Mouse (Mus musculus) limb, embryonic 12.5 days (tissue): ENCODE results near the gene Twnk. TPM values are rescaled to one million over a fixed set of nuclear protein-coding genes. Genes with fewer than 3 reads are reported as not detected.

Source experiments
- ATAC-seq: fragments of 200-750 bp; cut with Nextera tagmentation; 2 replicates; pipeline ENCODE4 v1.8.0; 2017; ENCODE audit warnings: low read depth, moderate TSS enrichment; ENCODE audit not compliant: insufficient number of reproducible peaks, insufficient read depth, low FRiP score, low TSS enrichment
- H3K27ac ChIP-seq: fragments of 300-500 bp; sonication (generic); 2 replicates; pipeline ENCODE4 v1.5.1; 2016; ENCODE audit warnings: mild to moderate bottlenecking, moderate library complexity
- H3K27me3 ChIP-seq: fragments of 300-500 bp; sonication (generic); 2 replicates; pipeline ENCODE4 v1.6.1; 2016; ENCODE audit warnings: mild to moderate bottlenecking, moderate library complexity
- H3K36me3 ChIP-seq: fragments of 300-500 bp; sonication (generic); 2 replicates; pipeline ENCODE4 v1.6.1; 2016; ENCODE audit warnings: mild to moderate bottlenecking, moderate library complexity
- H3K4me1 ChIP-seq: fragments of 300-500 bp; sonication (generic); replicated peaks from 2 replicates; pipeline ENCODE4 v1.6.1; 2016
- H3K4me2 ChIP-seq: fragments of 300-500 bp; sonication (generic); 2 replicates; pipeline ENCODE4 v1.6.1; 2016; ENCODE audit warnings: mild to moderate bottlenecking, moderate library complexity
- H3K4me3 ChIP-seq: fragments of 300-500 bp; sonication (generic); replicated peaks from 2 replicates; pipeline ENCODE4 v1.5.1; 2016; ENCODE audit warnings: mild to moderate bottlenecking
- H3K9ac ChIP-seq: fragments of 300-500 bp; sonication (generic); replicated peaks from 2 replicates; pipeline ENCODE4 v1.6.1; 2016; ENCODE audit warnings: mild to moderate bottlenecking, moderate library complexity
- H3K9me3 ChIP-seq: fragments of 300-500 bp; sonication (generic); 2 replicates; pipeline ENCODE4 v1.6.1; 2016; ENCODE audit warnings: mild to moderate bottlenecking, moderate library complexity
- WGBS: fragments of 180-500 bp; shearing (Covaris S2); methylation state at CpG from one replicate; pipeline ENCODE4 v1.1.7; 2016; 5-methylcytosine and 5-hydroxymethylcytosine counted together
- polyA plus RNA-seq: library from polyadenylated mRNA; unstranded; fragments of >200 nt; fragmentation: Nextera tagmentation; extraction: Ambion mirVana; gene quantifications from 2 replicates; pipeline ENCODE4 v1.2.1, GENCODE M21; 2016

Twnk gene
- polyA plus RNA-seq, 1 experiment from 2014 or later, result 27.8 TPM

DNA sequence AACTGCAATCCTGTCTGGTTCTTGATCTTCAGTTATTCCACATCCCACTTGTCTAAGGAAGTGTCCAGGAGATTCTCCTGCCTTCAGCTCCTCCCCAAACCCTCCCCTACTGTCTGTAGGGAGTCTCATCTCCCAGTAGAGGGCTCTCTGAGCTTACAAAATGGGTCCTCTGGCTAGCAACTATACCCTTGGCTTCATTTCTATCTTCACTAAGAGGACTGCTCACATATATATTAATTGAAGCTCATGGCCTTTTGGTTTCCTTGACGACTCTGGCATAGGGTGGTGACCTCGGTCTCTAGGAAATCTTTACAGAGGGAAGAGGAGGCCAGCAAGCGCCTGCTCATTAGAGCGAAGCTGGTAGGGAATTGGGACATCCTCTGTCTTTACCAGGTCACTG is 50.9 kb downstream of the Twnk start:
- H3K27me3 ChIP-seq, result no peaks in the 10 kb centered on the region
- H3K9ac ChIP-seq, result no peak overlapping the region
- ATAC-seq, result no peak
- peaks cover 22% of the 10 kb centered on the region for H3K4me1 ChIP-seq
- peak overlapping the region; percentile 63; the same call in 1 of the 2 replicates for H3K4me2 ChIP-seq
- H3K4me3 ChIP-seq, result no peak overlapping the region
- WGBS, result 52% methylated on average over 4 of the region's 4 CpGs
- H3K36me3 ChIP-seq, result peaks cover 37% of the 10 kb centered on the region
- peak overlapping the region; percentile 98; the same call in 1 of the 2 replicates for H3K27ac ChIP-seq
- H3K9me3 ChIP-seq, result no peaks in the 10 kb centered on the region

- Histone ChIP-seq H3K4me2 (peak overlapping the region; percentile 63), H3K36me3 (peaks cover 30% of the 10 kb centered on the region), H3K27ac (peak overlapping the region; percentile 98), H3K4me3 (peak overlapping the region; percentile 56), H3K9ac (peak overlapping the region; percentile 47), H3K9me3 (no peaks in the 10 kb centered on the region), H3K27me3 (no peaks in the 10 kb centered on the region), H3K4me1 (peaks cover 22% of the 10 kb centered on the region)
- no peak for ATAC-seq
- WGBS, result 77% methylated on average over 7 of the region's 7 CpGs
Observed at GRCm38 (mm10) chr19:45056908-45057698, 51.6 kb downstream of the Twnk start.

GRCm38 (mm10) chr19:45057724-45058112 is 52.3 kb downstream of the Twnk start:
- peak overlapping the region; percentile 47 for H3K9ac ChIP-seq
- peaks cover 24% of the 10 kb centered on the region for H3K36me3 ChIP-seq
- no peak for ATAC-seq
- H3K4me3 ChIP-seq, result peak overlapping the region; percentile 56
- H3K27me3 ChIP-seq, result no peaks in the 10 kb centered on the region; the same call in 1 of the 2 replicates
- H3K27ac ChIP-seq, result peak overlapping the region; percentile 98
- peak overlapping the region; percentile 63 for H3K4me2 ChIP-seq
- peaks cover 22% of the 10 kb centered on the region for H3K4me1 ChIP-seq
- 42% methylated on average over 7 of the region's 7 CpGs for WGBS
- no peaks in the 10 kb centered on the region for H3K9me3 ChIP-seq

- WGBS, result under 1% methylated on average over 34 of the region's 34 CpGs
- Histone ChIP-seq H3K4me2 (peak overlapping the region; percentile 63), H3K9me3 (no peaks in the 10 kb centered on the region), H3K27me3 (no peaks in the 10 kb centered on the region; the same call in 1 of the 2 replicates), H3K36me3 (peaks cover 18% of the 10 kb centered on the region), H3K4me3 (peak overlapping the region; percentile 56), H3K9ac (peak overlapping the region; percentile 81), H3K4me1 (peaks cover 22% of the 10 kb centered on the region), H3K27ac (peak overlapping the region; percentile 98)
- peak; percentile 96 for ATAC-seq
Observed at GRCm38 (mm10) chr19:45058113-45058839, 52.8 kb downstream of the Twnk start.

DNA sequence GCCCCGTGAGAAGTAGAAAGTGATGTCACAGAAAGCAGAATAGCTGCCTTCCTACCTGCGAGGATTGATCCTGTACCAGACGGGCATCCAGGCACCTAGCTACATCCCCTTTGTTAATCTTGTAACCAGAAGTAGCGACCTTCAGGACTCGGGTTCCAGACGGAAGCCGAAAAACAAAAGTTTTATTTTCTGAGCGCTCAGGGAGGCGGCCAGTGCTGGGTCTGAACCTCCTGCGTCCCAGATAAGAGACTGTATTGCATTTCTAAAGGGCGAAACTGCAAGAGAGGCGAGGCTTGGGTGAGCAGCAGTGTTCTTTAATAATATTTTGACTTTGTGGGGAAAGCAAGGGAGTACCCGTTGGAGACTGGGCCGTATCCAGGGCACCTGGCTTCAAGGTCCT is 53.4 kb downstream of the Twnk start:
- no peaks in the 10 kb centered on the region for H3K9me3 ChIP-seq
- peak overlapping the region; percentile 63 for H3K4me2 ChIP-seq
- H3K36me3 ChIP-seq, result peaks cover 12% of the 10 kb centered on the region; the same call in 1 of the 2 replicates
- WGBS, result under 1% methylated on average over 14 of the region's 14 CpGs
- H3K4me1 ChIP-seq, result peaks cover 22% of the 10 kb centered on the region
- peak overlapping the region; percentile 81 for H3K9ac ChIP-seq
- H3K4me3 ChIP-seq, result peak overlapping the region; percentile 56
- peaks cover 3% of the 10 kb centered on the region for H3K27me3 ChIP-seq
- ATAC-seq, result peak; percentile 23
- H3K27ac ChIP-seq, result peak overlapping the region; percentile 98

Other genes starting within 250 kb of the Twnk start
- not detected in 2 replicates for gene Pax2, start 249.6 kb upstream of the Twnk start, polyA plus RNA-seq
- gene Slf2, start 74.5 kb upstream of the Twnk start, polyA plus RNA-seq, result 49.7 and 53.2 TPM in 2 replicates
- 6.5 and 6.9 TPM in 2 replicates for gene Sema4g, start 16.6 kb upstream of the Twnk start, polyA plus RNA-seq
- 77.5 and 78.5 TPM in 2 replicates for gene Mrpl43, start 779 bp downstream of the Twnk start, polyA plus RNA-seq
- 105 TPM in 2 replicates for gene Lzts2, start 8.8 kb downstream of the Twnk start, polyA plus RNA-seq
- 0.20 and 0.56 TPM in 2 replicates for gene Pdzd7, start 40.1 kb downstream of the Twnk start, polyA plus RNA-seq
- 18.3 and 19.2 TPM in 2 replicates for gene Sfxn3, start 41.8 kb downstream of the Twnk start, polyA plus RNA-seq
- 3.3 and 4.1 TPM in 2 replicates for gene Kazald1, start 69.6 kb downstream of the Twnk start, polyA plus RNA-seq
- gene Tlx1, start 145.0 kb downstream of the Twnk start, polyA plus RNA-seq, result 0.39 and 0.63 TPM in 2 replicates
- gene Lbx1, start 230.1 kb downstream of the Twnk start, polyA plus RNA-seq, result 2.8 and 3.1 TPM in 2 replicates